Mouse (Mus musculus) liver, embryonic 11.5 days (tissue): ENCODE results near the gene Atf7ip2. TPM values are rescaled to one million over a fixed set of nuclear protein-coding genes. Genes with fewer than 3 reads are reported as not detected.

ENCODE experiments used
- ATAC-seq: fragments of 200-750 bp; cut with Nextera tagmentation; replicated peaks from 2 replicates; pipeline ENCODE4 v1.8.0; 2017; ENCODE audit warnings: moderate number of reproducible peaks, mild to moderate bottlenecking, moderate TSS enrichment, moderate library complexity; ENCODE audit not compliant: low FRiP score
- DNase-seq: peaks from one replicate; pipeline ENCODE4 v3.0.0-alpha.2; 2017; ENCODE audit warnings: low spot score
- H3K27ac ChIP-seq: fragments of 300-500 bp; sonication (generic); 2 replicates; pipeline ENCODE4 v1.5.1; 2014; ENCODE audit warnings: mild to moderate bottlenecking, low read depth, low read length, control low read depth
- H3K27me3 ChIP-seq: fragments of 300-500 bp; sonication (generic); replicated peaks from 2 replicates; pipeline ENCODE4 v1.6.1; 2014; ENCODE audit warnings: low read length, mixed read lengths; ENCODE audit not compliant: control insufficient read depth, insufficient read depth
- H3K36me3 ChIP-seq: fragments of 300-500 bp; sonication (generic); 2 replicates; pipeline ENCODE4 v1.6.1; 2014; ENCODE audit warnings: mild to moderate bottlenecking, low read length, moderate library complexity, mixed read lengths; ENCODE audit not compliant: control insufficient read depth, insufficient read depth
- H3K4me1 ChIP-seq: fragments of 300-500 bp; sonication (generic); replicated peaks from 2 replicates; pipeline ENCODE4 v1.6.1; 2014; ENCODE audit warnings: low read length, mixed read lengths; ENCODE audit not compliant: control insufficient read depth, insufficient read depth
- H3K4me2 ChIP-seq: fragments of 300-500 bp; sonication (generic); 2 replicates; pipeline ENCODE4 v1.6.1; 2014; ENCODE audit warnings: mild to moderate bottlenecking, control low read depth, moderate library complexity
- H3K4me3 ChIP-seq: fragments of 300-500 bp; sonication (generic); 2 replicates; pipeline ENCODE4 v1.5.1; 2014; ENCODE audit warnings: low read depth, low read length, control low read depth
- H3K9ac ChIP-seq: fragments of 300-500 bp; sonication (generic); 2 replicates; pipeline ENCODE4 v1.6.1; 2014; ENCODE audit warnings: low read depth, low read length, control low read depth
- H3K9me3 ChIP-seq: fragments of 300-500 bp; sonication (generic); 2 replicates; pipeline ENCODE4 v1.6.1; 2016; ENCODE audit warnings: low read length, inconsistent platforms, mixed read lengths; ENCODE audit not compliant: control insufficient read depth
- WGBS: fragments of 180-500 bp; shearing (Covaris S2); extraction: QIAGEN DNeasy Blood & Tissue Kit; methylation state at CpG from one replicate; pipeline ENCODE4 v1.1.7; 2014; 5-methylcytosine and 5-hydroxymethylcytosine counted together
- polyA plus RNA-seq: library from polyadenylated mRNA; unstranded; fragments of >200 nt; fragmentation: Nextera tagmentation; extraction: Ambion mirVana; gene quantifications from 2 replicates; pipeline ENCODE4 v1.2.1, GENCODE M21; 2014

Gene Atf7ip2
- polyA plus RNA-seq, 1 experiment from 2014 or later: 1.3 TPM

DNA sequence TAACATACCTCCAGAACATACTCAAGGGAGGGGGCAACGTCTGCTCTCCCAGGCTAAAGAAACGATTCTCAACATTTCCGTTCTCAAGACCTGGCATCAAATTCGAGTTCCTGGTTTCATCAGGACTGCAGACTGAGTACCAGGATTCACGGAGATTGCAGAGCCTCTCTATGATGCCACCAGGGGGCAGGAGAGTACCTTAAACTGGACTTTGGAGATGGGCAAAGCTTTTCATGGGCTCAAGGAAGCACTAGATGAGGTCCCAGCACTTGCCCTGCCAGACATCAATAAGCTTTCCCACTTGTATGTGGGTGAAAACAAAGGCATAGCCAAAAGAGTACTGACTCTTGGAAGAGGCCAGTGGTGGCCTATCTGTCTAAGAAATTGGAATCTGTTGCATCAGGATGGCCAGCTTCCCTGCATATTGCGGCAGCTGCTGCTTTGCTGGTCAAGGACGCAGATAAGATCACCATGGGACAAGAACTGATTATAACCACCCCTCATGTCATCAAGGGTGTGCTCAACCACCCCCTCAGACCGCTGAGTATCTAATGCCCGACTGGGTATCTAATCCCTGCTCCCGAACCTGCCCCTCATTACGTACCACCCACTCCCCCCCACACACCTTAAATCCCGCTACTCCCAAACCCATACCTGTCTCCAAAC lies 87.9 kb downstream of the Atf7ip2 start:
- Histone ChIP-seq H3K27me3 (no peaks in the 10 kb centered on the region), H3K9me3 (no peaks in the 10 kb centered on the region), H3K27ac (no peak overlapping the region), H3K4me2 (no peak overlapping the region), H3K9ac (no peak overlapping the region), H3K4me3 (no peak overlapping the region), H3K4me1 (no peaks in the 10 kb centered on the region), H3K36me3 (no peaks in the 10 kb centered on the region)
- WGBS: 43% methylated on average over 12 of the region's 12 CpGs
- DNase-seq: peak; percentile 59
- no peak for ATAC-seq

DNA sequence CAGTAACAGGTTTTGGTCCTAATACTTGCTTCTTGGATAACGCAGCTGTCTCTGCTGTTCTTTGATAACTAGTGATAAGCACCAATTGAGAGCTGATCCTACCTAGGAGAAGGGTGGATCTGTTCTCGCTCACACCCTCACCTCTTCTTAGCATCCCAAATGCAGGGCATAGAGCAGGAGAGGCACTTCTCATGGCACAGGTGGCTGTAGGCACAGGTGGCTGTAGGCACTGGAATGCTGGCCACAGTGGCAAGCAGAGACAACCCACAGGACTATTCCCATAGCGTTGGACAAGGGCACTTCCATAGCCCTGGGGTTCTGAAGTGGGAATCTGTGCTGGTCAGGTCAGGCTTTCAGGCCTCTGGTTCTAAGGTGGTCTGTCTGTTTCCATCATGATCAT lies 89.4 kb downstream of the Atf7ip2 start:
- H3K36me3 ChIP-seq: no peaks in the 10 kb centered on the region
- no peak overlapping the region for H3K27ac ChIP-seq
- H3K9me3 ChIP-seq: no peaks in the 10 kb centered on the region
- H3K4me3 ChIP-seq: no peak overlapping the region
- no peaks in the 10 kb centered on the region for H3K27me3 ChIP-seq
- no peaks in the 10 kb centered on the region for H3K4me1 ChIP-seq
- 64% methylated on average over 3 of the region's 3 CpGs for WGBS
- no peak overlapping the region for H3K4me2 ChIP-seq
- DNase-seq: no peak
- ATAC-seq: no peak
- H3K9ac ChIP-seq: no peak overlapping the region

- H3K9ac ChIP-seq: no peak overlapping the region
- no peak for DNase-seq
- no peaks in the 10 kb centered on the region for H3K9me3 ChIP-seq
- H3K27me3 ChIP-seq: no peaks in the 10 kb centered on the region
- H3K27ac ChIP-seq: no peak overlapping the region
- no peak overlapping the region for H3K4me2 ChIP-seq
- H3K36me3 ChIP-seq: no peaks in the 10 kb centered on the region
- no peak overlapping the region for H3K4me3 ChIP-seq
- 55% methylated on average over 9 of the region's 9 CpGs for WGBS
- H3K4me1 ChIP-seq: no peaks in the 10 kb centered on the region
- ATAC-seq: no peak
These were observed 94.2 kb downstream of the Atf7ip2 start for GRCm38 (mm10) chr16:10286513-10287268.

DNA sequence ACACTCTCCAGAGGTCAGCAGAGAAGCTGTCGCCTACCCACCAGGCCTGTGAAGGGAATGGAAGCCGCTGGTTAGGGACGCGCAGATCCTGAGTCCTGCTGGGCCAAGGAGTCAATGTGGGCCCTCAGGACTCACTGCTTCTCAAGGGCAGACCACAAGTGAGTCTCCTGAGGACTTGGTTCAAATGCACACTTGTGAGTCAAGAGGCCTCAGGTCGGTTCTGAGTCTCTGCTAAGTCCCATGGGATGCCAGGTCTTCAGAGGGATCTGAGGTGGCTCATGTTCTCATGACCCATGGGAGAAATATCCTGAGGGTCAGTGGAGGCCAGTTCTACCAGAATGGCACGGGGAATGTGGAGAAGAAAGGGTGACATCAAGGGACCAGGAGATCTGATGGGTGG lies 95.6 kb downstream of the Atf7ip2 start:
- Histone ChIP-seq H3K4me2 (no peak overlapping the region), H3K9ac (no peak overlapping the region), H3K27me3 (no peaks in the 10 kb centered on the region), H3K4me3 (no peak overlapping the region), H3K9me3 (no peaks in the 10 kb centered on the region), H3K4me1 (no peaks in the 10 kb centered on the region), H3K36me3 (no peaks in the 10 kb centered on the region), H3K27ac (no peak overlapping the region)
- DNase-seq (no peak), ATAC-seq (no peak)
- 83% methylated on average over 6 of the region's 6 CpGs for WGBS

DNA sequence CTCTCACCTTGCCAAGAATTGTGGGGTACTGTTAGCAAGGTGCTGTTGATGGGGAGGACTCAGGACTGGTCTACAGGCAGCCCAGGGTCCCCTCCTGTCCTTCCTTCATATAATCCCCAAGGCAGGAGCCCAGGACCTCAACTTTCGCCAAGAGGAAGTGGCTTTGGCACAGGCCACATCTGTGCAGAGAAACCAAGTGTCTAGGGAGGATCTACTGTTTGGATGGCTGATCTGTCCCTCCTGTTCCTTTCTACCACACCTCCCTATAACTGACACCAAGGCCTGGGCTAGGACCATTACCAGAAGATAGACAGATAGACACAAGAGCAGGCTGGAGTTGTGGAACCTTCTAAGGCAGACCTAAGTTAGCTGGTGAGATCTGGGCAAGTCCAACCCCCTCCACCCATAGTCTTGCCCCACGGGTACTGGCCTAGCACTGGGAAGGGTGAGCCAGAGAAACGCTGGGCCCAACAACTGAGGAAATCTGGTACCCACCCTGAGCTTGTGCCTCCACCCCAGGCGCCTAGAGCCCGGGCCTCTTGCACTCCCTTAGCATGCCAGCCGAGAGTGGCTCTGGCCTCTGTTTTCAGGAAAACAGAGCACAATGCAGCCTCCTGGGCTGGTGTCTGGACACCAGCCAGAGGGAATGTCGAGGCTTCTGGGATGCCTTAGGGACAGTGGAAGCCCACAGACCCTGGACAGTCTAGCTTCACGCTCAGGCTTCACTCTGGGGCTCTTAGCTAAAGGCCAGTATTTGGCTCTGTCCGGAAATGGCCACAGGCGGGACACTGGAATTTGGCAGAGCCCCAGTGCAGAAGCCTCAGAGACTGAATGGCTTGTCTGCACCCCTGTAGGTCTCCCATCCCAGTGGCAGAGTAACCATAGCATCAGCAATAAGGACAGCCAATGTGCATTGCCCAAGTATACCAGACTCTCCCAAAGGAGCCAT lies 105.5 kb downstream of the Atf7ip2 start:
- Histone ChIP-seq H3K27me3 (no peaks in the 10 kb centered on the region), H3K9me3 (no peaks in the 10 kb centered on the region), H3K4me1 (no peaks in the 10 kb centered on the region), H3K4me3 (no peak overlapping the region), H3K9ac (no peak overlapping the region), H3K36me3 (no peaks in the 10 kb centered on the region), H3K4me2 (no peak overlapping the region), H3K27ac (no peak overlapping the region)
- 79% methylated on average over 10 of the region's 10 CpGs for WGBS
- no peak for ATAC-seq
- DNase-seq: no peak

GRCm38 (mm10) chr16:10299637-10300036 lies 107.1 kb downstream of the Atf7ip2 start:
- Histone ChIP-seq H3K9ac (no peak overlapping the region), H3K27me3 (no peaks in the 10 kb centered on the region), H3K4me1 (no peaks in the 10 kb centered on the region), H3K27ac (no peak overlapping the region), H3K4me3 (no peak overlapping the region), H3K9me3 (no peaks in the 10 kb centered on the region), H3K4me2 (peak overlapping the region; percentile 20; the same call in 1 of the 2 replicates), H3K36me3 (no peaks in the 10 kb centered on the region)
- 34% methylated on average over 8 of the region's 8 CpGs for WGBS
- DNase-seq: no peak
- ATAC-seq: 0 out of 2 replicates have a peak, but pooled peaks have one; percentile 34

GRCm38 (mm10) chr16:10300231-10301186 lies 108.0 kb downstream of the Atf7ip2 start:
- Histone ChIP-seq H3K4me2 (no peak overlapping the region), H3K9ac (no peak overlapping the region), H3K9me3 (no peaks in the 10 kb centered on the region), H3K27ac (no peak overlapping the region), H3K4me1 (no peaks in the 10 kb centered on the region), H3K4me3 (no peak overlapping the region), H3K36me3 (no peaks in the 10 kb centered on the region), H3K27me3 (no peaks in the 10 kb centered on the region)
- 65% methylated on average over 3 of the region's 3 CpGs for WGBS
- no peak for ATAC-seq
- no peak for DNase-seq
